Mouse (Mus musculus): ENCODE measurements around the gene Glmn. TPM values are rescaled to one million over a fixed set of nuclear protein-coding genes. Genes with fewer than 3 reads are reported as not detected.

Gene Glmn
- total RNA-seq (2023), result 1 to 10 TPM; 3.3 to 4.1 TPM

GRCm38 (mm10) chr5:107597301-107598077 lies at the start of gene Glmn, which contains the start of gene Rpap2:
Gene Glmn (minus strand): TSS chr5:107597888.
Gene Rpap2 (plus strand): TSS chr5:107597373.

GRCm38 (mm10) chr5:107534581-107534980 lies 63.1 kb downstream of the Glmn start, which contains the start of gene 1700028K03Rik:
Gene 1700028K03Rik (plus strand): TSS chr5:107534709.

GRCm38 (mm10) chr5:107507321-107507720 lies 90.4 kb downstream of the Glmn start, which contains the start of gene Gm42669:
Gene Gm42669 (plus strand): TSS chr5:107507621.

Other genes with a start within 250 kb of the Glmn start
- not detected for gene Ephx4, start 195.2 kb downstream of the Glmn start, total RNA-seq (2023)
- not detected for gene Lpcat2b, start 166.3 kb downstream of the Glmn start, total RNA-seq (2023)
- gene Btbd8, start 159.9 kb downstream of the Glmn start, total RNA-seq (2023), result 1 to 10 TPM; 2.2 to 5.8 TPM
- not detected for gene Gm42669, start 90.3 kb downstream of the Glmn start, total RNA-seq (2023)
- gene 1700028K03Rik, start 63.2 kb downstream of the Glmn start, total RNA-seq (2023), result not detected
- gene Rpap2, start 515 bp downstream of the Glmn start, total RNA-seq (2023), result 10 to 100 TPM; 14.5 to 16.3 TPM
- under 1 TPM; 0.71 to 0.76 TPM for gene Gfi1, start 128.1 kb upstream of the Glmn start, total RNA-seq (2023)
- not detected for gene Ube2d2b, start 232.2 kb upstream of the Glmn start, total RNA-seq (2023)